Mouse (Mus musculus) telencephalon, adult 2 months (tissue): ENCODE measurements around the gene Capza1.
"Not testable (repeated sequence)": the region's sequence is repeated elsewhere in the genome, so short reads cannot be mapped to it uniquely, and the experiment has no call there.

Experiments used
- DNase-seq: peaks from one replicate; pipeline ENCODE4 v3.0.0-alpha.2; 2011; ENCODE audit warnings: low read depth, low spot score

The Capza1 gene

GRCm38 (mm10) chr3:104817481-104817990, 46.8 kb downstream of the Capza1 start:
- DNase-seq: no peak

- no peak for DNase-seq
These were observed 48.2 kb downstream of the Capza1 start for GRCm38 (mm10) chr3:104816130-104816529.

GRCm38 (mm10) chr3:104815346-104815745, 49.0 kb downstream of the Capza1 start:
- no peak for DNase-seq

- DNase-seq: no peak
These were observed 49.6 kb downstream of the Capza1 start for GRCm38 (mm10) chr3:104814746-104815145.

GRCm38 (mm10) chr3:104813227-104813626, 51.1 kb downstream of the Capza1 start:
- DNase-seq: not testable (repeated sequence)

GRCm38 (mm10) chr3:104812254-104812653, 52.1 kb downstream of the Capza1 start:
- no peak for DNase-seq

GRCm38 (mm10) chr3:104811752-104812151, 52.6 kb downstream of the Capza1 start:
- DNase-seq: no peak

- DNase-seq: no peak
These were observed 58.8 kb downstream of the Capza1 start for GRCm38 (mm10) chr3:104805539-104805938.

- DNase-seq: no peak
These were observed 60.0 kb downstream of the Capza1 start for GRCm38 (mm10) chr3:104804312-104804711.

- no peak for DNase-seq
These were observed 62.8 kb downstream of the Capza1 start for GRCm38 (mm10) chr3:104801481-104801880.

- no peak for DNase-seq
These were observed 63.6 kb downstream of the Capza1 start for GRCm38 (mm10) chr3:104800681-104801080.

- DNase-seq: no peak
These were observed 67.7 kb downstream of the Capza1 start for GRCm38 (mm10) chr3:104796430-104797082.

- no peak for DNase-seq
These were observed 68.5 kb downstream of the Capza1 start for GRCm38 (mm10) chr3:104795661-104796340.

GRCm38 (mm10) chr3:104794953-104795470, 69.3 kb downstream of the Capza1 start:
- no peak for DNase-seq

- DNase-seq: no peak
These were observed 70.2 kb downstream of the Capza1 start for GRCm38 (mm10) chr3:104793871-104794828.

- no peak for DNase-seq
These were observed 71.7 kb downstream of the Capza1 start for GRCm38 (mm10) chr3:104792360-104793270.

GRCm38 (mm10) chr3:104791671-104792070, 72.6 kb downstream of the Capza1 start:
- DNase-seq: no peak

GRCm38 (mm10) chr3:104791017-104791416, 73.3 kb downstream of the Capza1 start:
- no peak for DNase-seq

- DNase-seq: peak; percentile 52
These were observed 73.8 kb downstream of the Capza1 start for GRCm38 (mm10) chr3:104790401-104790937.

- no peak for DNase-seq
These were observed 74.5 kb downstream of the Capza1 start for GRCm38 (mm10) chr3:104789822-104790221.

- DNase-seq: no peak
These were observed 75.0 kb downstream of the Capza1 start for GRCm38 (mm10) chr3:104789312-104789605.
